Mouse (Mus musculus) heart, postnatal 4 days (tissue): Measurements from ENCODE around the gene Gm44805. TPM values are rescaled to one million over a fixed set of nuclear protein-coding genes. Genes with fewer than 3 reads are reported as not detected.

Experiments
- DNase-seq: peaks from one replicate; pipeline ENCODE4 v3.0.0; 2021
- total RNA-seq, 2 experiments: library from RNA; stranded (reverse); gene quantifications; 2 replicates each; pipeline ENCODE4 v1.2.3; 2021

The Gm44805 gene
- total RNA-seq, 2 experiments from 2014 or later: not detected

- DNase-seq: no peak
Observed at GRCm38 (mm10) chr7:19628192-19628535, 53.1 kb downstream of the Gm44805 start.

- DNase-seq: no peak
Observed at GRCm38 (mm10) chr7:19627721-19628120, 53.5 kb downstream of the Gm44805 start.

- DNase-seq: no peak
Observed at GRCm38 (mm10) chr7:19623433-19623832, 57.8 kb downstream of the Gm44805 start.

- no peak for DNase-seq
Observed at GRCm38 (mm10) chr7:19622241-19622640, 59.0 kb downstream of the Gm44805 start.

Other genes starting within 250 kb of the Gm44805 start
- gene Mark4, start 222.6 kb downstream of the Gm44805 start, total RNA-seq: 10 to 100 TPM; 28.8 to 30.3 TPM
- 1 to 10 TPM in 1 of 2 experiments, under 1 TPM in 1; 0.93 to 1.1 TPM for gene Exoc3l2, start 218.1 kb downstream of the Gm44805 start, total RNA-seq
- gene Bloc1s3, start 173.1 kb downstream of the Gm44805 start, total RNA-seq: 1 to 10 TPM; 2.0 to 2.5 TPM
- 10 to 100 TPM; 45.8 to 46.8 TPM for gene Trappc6a, start 173.0 kb downstream of the Gm44805 start, total RNA-seq
- gene Nkpd1, start 163.6 kb downstream of the Gm44805 start, total RNA-seq: not detected
- gene Ppp1r37, start 118.3 kb downstream of the Gm44805 start, total RNA-seq: 10 to 100 TPM; 45.4 to 45.6 TPM
- under 1 TPM in 1 of 2 experiments, not detected in 1; 0.17 TPM for gene Zfp296, start 104.1 kb downstream of the Gm44805 start, total RNA-seq
- gene Gemin7, start 103.8 kb downstream of the Gm44805 start, total RNA-seq: 10 to 100 TPM; 55.3 to 61.1 TPM
- gene Clasrp, start 76.9 kb downstream of the Gm44805 start, total RNA-seq: 10 to 100 TPM; 33.0 to 33.7 TPM
- 1 to 10 TPM; 8.1 to 9.1 TPM for gene Relb, start 52.0 kb downstream of the Gm44805 start, total RNA-seq
- gene Clptm1, start 16.4 kb downstream of the Gm44805 start, total RNA-seq: 10 to 100 TPM; 98.0 to 99.1 TPM
- under 1 TPM in 1 of 2 experiments, not detected in 1; 0.52 TPM for gene Apoc2, start 3.5 kb downstream of the Gm44805 start, total RNA-seq
- not detected for gene Apoc4, start 56 bp upstream of the Gm44805 start, total RNA-seq
- gene Apoc1, start 11.2 kb upstream of the Gm44805 start, total RNA-seq: 1 to 10 TPM; 1.9 to 3.0 TPM
- 100 to 1,000 TPM; 198 to 213 TPM for gene Apoe, start 17.8 kb upstream of the Gm44805 start, total RNA-seq
- gene Tomm40, start 34.0 kb upstream of the Gm44805 start, total RNA-seq: 100 to 1,000 TPM; 147 to 153 TPM
- 10 to 100 TPM; 41.7 to 45.4 TPM for gene Nectin2, start 69.1 kb upstream of the Gm44805 start, total RNA-seq
- 100 to 1,000 TPM; 263 to 285 TPM for gene Bcam, start 89.6 kb upstream of the Gm44805 start, total RNA-seq
- gene Cblc, start 115.4 kb upstream of the Gm44805 start, total RNA-seq: not detected
- 1 to 10 TPM; 4.0 TPM for gene Bcl3, start 141.3 kb upstream of the Gm44805 start, total RNA-seq
- not detected for gene Gm19345, start 170.6 kb upstream of the Gm44805 start, total RNA-seq
- under 1 TPM in 1 of 2 experiments, not detected in 1; 0.38 TPM for gene Ceacam16, start 179.9 kb upstream of the Gm44805 start, total RNA-seq
- not detected for gene Ceacam19, start 206.5 kb upstream of the Gm44805 start, total RNA-seq
- gene Pvr, start 239.7 kb upstream of the Gm44805 start, total RNA-seq: 10 to 100 TPM; 25.7 to 28.3 TPM